Mouse (Mus musculus): ENCODE data around the gene Capn9. TPM values are rescaled to one million over a fixed set of nuclear protein-coding genes. Genes with fewer than 3 reads are reported as not detected.

Gene Capn9
- polyA plus RNA-seq, 2 experiments from 2014 or later: not detected

DNA sequence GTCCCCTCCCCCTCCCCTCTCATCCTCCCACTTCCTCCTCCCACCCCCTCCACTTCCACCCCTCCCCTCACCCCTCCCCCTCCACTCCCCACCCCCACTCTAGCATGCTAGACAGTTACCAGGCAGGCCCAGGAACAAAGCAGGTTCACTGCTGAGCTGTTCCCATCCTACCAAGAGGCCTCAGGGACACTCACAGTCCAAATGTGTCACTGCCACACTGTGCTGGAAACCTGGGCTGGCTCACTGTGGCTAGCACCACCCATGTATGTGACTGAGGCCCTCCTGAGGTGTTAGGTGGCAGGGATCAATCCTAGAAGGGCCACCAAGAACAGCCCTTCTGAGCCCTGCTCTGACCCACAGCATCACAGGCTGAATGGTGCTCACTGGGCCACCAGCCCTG is 72.4 kb downstream of the Capn9 start:
- no peak for ATAC-seq

DNA sequence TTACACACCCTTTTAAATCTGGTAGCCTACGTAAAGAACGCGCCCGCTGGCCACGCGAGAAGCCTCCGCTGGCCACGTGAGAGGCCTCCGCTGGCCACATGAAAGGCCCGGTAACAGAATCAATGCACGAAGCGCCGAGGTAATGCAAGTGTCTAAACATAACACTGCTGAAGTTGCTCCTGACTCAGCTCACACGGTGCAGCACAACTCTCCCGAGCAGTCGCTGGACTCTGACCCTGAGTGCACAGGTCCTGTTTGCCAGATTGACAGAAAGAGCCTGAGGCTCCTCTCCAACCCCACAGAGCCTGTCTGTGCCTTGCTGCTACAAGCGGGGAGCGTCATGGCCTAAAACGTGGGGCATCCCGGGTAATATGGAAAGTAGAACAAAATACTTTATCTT is 75.9 kb downstream of the Capn9 start:
- no peak for ATAC-seq

DNA sequence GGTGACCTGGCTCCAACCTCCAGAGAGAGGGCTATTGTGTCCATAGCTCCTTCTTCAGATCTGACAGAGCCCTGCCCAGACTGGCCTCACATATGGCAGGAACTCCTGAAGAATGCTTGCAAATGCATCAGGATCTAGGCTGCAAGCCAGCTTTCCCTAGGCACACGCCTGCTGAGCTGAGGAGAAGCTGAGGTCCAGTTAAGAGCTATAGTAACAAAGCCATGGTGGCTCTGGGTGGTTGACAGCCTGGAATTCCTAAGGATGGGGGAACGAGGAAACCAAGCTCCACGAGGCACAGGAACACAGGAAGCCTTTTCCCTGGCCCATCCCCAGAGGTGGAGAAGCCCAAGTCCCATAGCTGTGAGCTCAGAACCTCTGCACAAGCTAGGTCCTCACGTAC is 76.6 kb downstream of the Capn9 start:
- ATAC-seq: no peak

DNA sequence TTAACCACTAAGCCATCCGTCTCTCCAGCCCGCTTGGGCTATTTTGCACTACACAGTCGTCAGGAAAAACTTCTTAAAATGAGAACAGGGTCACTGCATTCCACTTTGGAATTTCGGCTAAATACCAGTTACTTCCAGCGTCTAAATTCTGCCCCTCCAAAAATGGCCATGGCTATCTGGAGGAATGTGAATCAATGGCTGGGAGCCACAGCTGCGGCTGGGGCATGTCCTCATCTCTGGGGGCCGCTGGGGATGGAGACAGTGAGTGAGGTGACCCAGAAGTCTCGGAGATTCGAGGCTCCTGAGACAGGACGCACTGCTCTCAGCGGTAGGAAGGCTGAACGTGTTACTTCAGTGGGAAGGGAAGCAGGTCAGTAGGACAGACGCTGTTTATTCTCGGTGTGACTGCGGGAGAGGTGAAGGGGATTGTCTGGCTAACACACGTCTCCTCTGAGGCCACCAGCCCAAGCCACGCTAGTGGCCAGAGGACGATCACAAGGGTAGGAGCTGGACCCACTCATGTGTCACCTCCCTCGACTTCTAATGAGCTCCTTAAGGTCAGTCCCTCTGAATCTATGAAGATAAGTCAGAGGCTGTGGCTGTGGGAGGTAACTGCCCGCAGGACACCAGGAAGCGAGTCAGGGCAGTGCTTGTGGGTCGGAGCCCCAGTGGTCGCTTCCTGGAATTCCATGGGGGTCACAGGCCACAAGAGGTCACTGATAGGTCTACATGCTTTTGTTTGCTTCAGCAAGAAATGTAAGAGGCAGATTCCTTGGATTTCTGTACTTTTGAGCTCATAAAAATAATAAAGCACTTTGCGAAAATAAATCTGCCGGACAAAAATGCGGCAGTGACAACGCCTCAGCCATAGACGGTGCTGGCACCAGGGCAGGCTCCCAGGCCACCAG is 77.9 kb downstream of the Capn9 start:
- ATAC-seq: no peak

DNA sequence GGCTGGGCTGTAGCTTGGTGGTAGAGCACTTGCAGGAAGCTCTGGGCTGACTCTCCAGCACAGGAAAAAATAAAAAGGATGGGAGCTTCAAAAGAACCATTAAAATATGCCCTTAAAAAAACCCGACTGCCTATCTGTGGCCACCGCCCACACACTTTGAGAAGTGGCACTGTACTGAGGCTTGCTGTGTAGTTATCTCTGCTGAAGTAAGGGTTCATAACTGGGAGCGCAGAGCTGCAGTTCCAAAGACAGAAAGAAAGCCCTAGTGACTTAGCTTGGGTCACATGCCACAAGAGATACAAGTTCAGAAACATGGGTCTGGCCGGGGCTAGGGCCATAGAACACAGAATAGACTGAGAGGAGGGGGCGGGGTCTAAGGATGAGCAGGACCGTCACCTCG is 82.0 kb downstream of the Capn9 start:
- no peak for ATAC-seq

DNA sequence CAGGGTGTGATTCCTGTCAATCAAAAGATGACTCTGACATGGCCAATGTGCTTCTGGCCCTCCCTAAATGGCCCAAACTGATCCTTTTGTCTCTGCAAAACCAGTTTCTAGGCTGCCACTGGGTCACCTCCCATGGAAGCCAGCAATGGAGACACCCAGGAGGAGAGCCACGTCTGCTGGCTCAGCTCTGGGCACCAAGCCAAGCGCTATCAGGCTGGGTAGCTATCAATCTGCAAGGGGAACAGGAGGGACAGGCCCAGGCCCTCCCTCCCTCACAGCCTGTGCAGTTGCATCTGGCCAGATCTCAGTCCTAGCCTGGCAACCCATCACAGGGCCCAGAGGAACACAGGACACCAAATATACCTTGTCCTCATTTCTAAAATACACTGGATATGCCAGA is 82.5 kb downstream of the Capn9 start:
- no peak for ATAC-seq

DNA sequence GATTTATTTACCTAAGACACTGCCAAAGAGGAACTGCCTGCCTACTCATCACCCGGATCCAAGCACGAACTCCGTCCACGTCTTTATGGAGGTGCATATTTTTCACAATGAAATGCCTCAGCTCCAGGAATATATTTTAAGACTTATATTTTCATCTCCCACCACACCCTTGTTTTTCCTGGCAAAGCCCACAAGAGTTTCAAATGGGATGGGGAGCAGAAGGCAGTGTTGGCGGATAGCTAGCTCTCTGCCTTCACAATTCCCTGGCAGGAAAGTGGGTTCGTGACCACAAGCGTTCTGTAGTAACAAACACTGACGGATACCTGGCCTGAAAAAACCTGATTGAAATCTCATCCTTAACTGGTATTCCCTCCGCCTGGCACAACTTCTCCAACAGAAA is 85.9 kb downstream of the Capn9 start:
- no peak for ATAC-seq

- no peak for ATAC-seq
These were observed 86.7 kb downstream of the Capn9 start for GRCm38 (mm10) chr8:124662446-124663111.

GRCm38 (mm10) chr8:124663112-124663873 is 87.4 kb downstream of the Capn9 start, which contains the start of gene 2310022B05Rik:
2310022B05Rik (minus strand) TSS chr8:124663369.
- peak; percentile 81 for ATAC-seq

GRCm38 (mm10) chr8:124663874-124664230 is 87.9 kb downstream of the Capn9 start:
- ATAC-seq: no peak

DNA sequence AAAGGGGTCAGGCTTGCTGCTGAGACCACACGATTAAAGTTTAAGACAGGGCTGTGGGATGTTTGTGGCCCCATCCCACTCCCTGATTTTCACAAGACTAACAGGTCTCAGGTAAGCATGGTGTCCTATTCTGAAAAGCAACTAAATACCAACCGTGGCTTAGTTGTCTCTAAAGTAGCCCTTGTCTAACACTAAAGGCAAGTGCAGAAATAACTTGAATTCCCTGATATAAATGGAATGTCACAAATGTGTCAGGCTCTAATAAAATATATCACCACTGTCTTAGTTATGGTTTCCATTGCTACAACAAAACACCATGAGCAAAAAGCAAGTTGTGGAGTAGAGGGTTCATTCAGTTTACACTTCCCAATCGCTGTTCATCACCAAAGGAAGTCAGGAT is 88.5 kb downstream of the Capn9 start:
- ATAC-seq: no peak

Other genes with a start within 250 kb of the Capn9 start
- not detected for gene Pgbd5, start 136.5 kb upstream of the Capn9 start, polyA plus RNA-seq (2017; shearing (Covaris generic))
- 10 to 100 TPM; 38.3 to 44.1 TPM for gene Cog2, start 55.3 kb upstream of the Capn9 start, polyA plus RNA-seq (2017; shearing (Covaris generic))
- gene Agt, start 6.4 kb upstream of the Capn9 start, polyA plus RNA-seq (2017; shearing (Covaris generic)): not detected
- gene 2310022B05Rik, start 87.3 kb downstream of the Capn9 start, polyA plus RNA-seq (2017; shearing (Covaris generic)): 1 to 10 TPM in 1 of 2 experiments, under 1 TPM in 1; 0.82 to 1.3 TPM
- gene Ttc13, start 145.9 kb downstream of the Capn9 start, polyA plus RNA-seq (2017; shearing (Covaris generic)): 10 to 100 TPM; 31.1 to 42.0 TPM
- 10 to 100 TPM; 19.8 to 21.9 TPM for gene Arv1, start 146.0 kb downstream of the Capn9 start, polyA plus RNA-seq (2017; shearing (Covaris generic))
- 1 to 10 TPM in 1 of 2 experiments, under 1 TPM in 1; 0.50 to 1.1 TPM for gene Fam89a, start 175.7 kb downstream of the Capn9 start, polyA plus RNA-seq (2017; shearing (Covaris generic))
- gene Trim67, start 217.0 kb downstream of the Capn9 start, polyA plus RNA-seq (2017; shearing (Covaris generic)): not detected

Measured in activated CD4-positive, CD25-positive, alpha-beta regulatory T cell, adult 4 months (primary cell).